Mouse (Mus musculus) midbrain, postnatal 0 days (tissue): ENCODE data around the gene Ptgfr. TPM values are rescaled to one million over a fixed set of nuclear protein-coding genes. Genes with fewer than 3 reads are reported as not detected.

ENCODE experiments used
- ATAC-seq: fragments of 200-750 bp; cut with Nextera tagmentation; 2 replicates; pipeline ENCODE4 v1.8.0; 2017; ENCODE audit warnings: moderate number of reproducible peaks, mild to moderate bottlenecking, moderate TSS enrichment, moderate library complexity; ENCODE audit not compliant: low FRiP score
- DNase-seq: peaks from one replicate; pipeline ENCODE4 v3.0.0-alpha.2; 2015; ENCODE audit warnings: low spot score
- H3K27ac ChIP-seq: fragments of 300-500 bp; sonication (generic); 2 replicates; pipeline ENCODE4 v1.5.1; 2014; ENCODE audit warnings: low read depth, mild to moderate bottlenecking, low read length, mixed read lengths
- H3K27me3 ChIP-seq: fragments of 300-500 bp; sonication (generic); 2 replicates; pipeline ENCODE4 v1.6.1; 2014; ENCODE audit warnings: low read length, control low read depth, mixed read lengths; ENCODE audit not compliant: insufficient read depth
- H3K36me3 ChIP-seq: fragments of 300-500 bp; sonication (generic); 2 replicates; pipeline ENCODE4 v1.6.1; 2014; ENCODE audit warnings: low read length, control low read depth, mixed read lengths; ENCODE audit not compliant: insufficient read depth
- H3K4me1 ChIP-seq: fragments of 300-500 bp; sonication (generic); 2 replicates; pipeline ENCODE4 v1.6.1; 2014; ENCODE audit warnings: mild to moderate bottlenecking, control low read depth, antibody characterized with exemption, low read length, mixed read lengths; ENCODE audit not compliant: insufficient read depth
- H3K4me2 ChIP-seq: fragments of 300-500 bp; sonication (generic); 2 replicates; pipeline ENCODE4 v1.6.1; 2014; ENCODE audit warnings: low read depth, mild to moderate bottlenecking, low read length, mixed read lengths; ENCODE audit not compliant: poor library complexity, severe bottlenecking
- H3K4me3 ChIP-seq: fragments of 300-500 bp; sonication (generic); 2 replicates; pipeline ENCODE4 v1.5.1; 2014; ENCODE audit warnings: low read depth, mild to moderate bottlenecking, low read length, moderate library complexity
- H3K9ac ChIP-seq: fragments of 300-500 bp; sonication (generic); replicated peaks from 2 replicates; pipeline ENCODE4 v1.6.1; 2014; ENCODE audit warnings: mild to moderate bottlenecking, low read length, moderate library complexity, mixed read lengths; ENCODE audit not compliant: poor library complexity, severe bottlenecking
- H3K9me3 ChIP-seq: fragments of 300-500 bp; sonication (generic); 2 replicates; pipeline ENCODE4 v1.6.1; 2016; ENCODE audit warnings: low read length, control low read depth
- CTCF ChIP-seq: IDR thresholded peaks from 2 replicates; pipeline ENCODE4 v1.5.1; 2016; ENCODE audit warnings: antibody characterized with exemption, mild to moderate bottlenecking
- WGBS: fragments of 180-500 bp; shearing (Covaris S2); extraction: QIAGEN DNeasy Blood & Tissue Kit; methylation state at CpG from one replicate; pipeline ENCODE4 v1.1.7; 2014; 5-methylcytosine and 5-hydroxymethylcytosine counted together
- polyA plus RNA-seq: library from polyadenylated mRNA; unstranded; fragments of >200 nt; fragmentation: Nextera tagmentation; extraction: Ambion mirVana; gene quantifications from 2 replicates; pipeline ENCODE4 v1.2.1, GENCODE M21; 2015
- total RNA-seq: library from RNA; depleted of rRNA; stranded (reverse); fragments of >200 nt; gene quantifications from 2 replicates; pipeline ENCODE4 v1.2.3, GENCODE M21; 2014; rRNA removed

Ptgfr gene
- total and polyA plus RNA-seq, 2 experiments from 2014 or later, result 1.4 to 2.4 TPM

GRCm38 (mm10) chr3:151775089-151775488 lies 62.3 kb downstream of the Ptgfr start:
- no peaks in the 10 kb centered on the region for H3K9me3 ChIP-seq
- H3K4me1 ChIP-seq, result no peaks in the 10 kb centered on the region
- no peaks in the 10 kb centered on the region for H3K36me3 ChIP-seq
- 78% methylated on average over 4 of the region's 4 CpGs for WGBS
- ATAC-seq, result no peak
- TF ChIP-seq CTCF, result peak; percentile 73
- DNase-seq, result peak; percentile 24
- H3K9ac ChIP-seq, result no peak overlapping the region
- H3K27ac ChIP-seq, result no peak overlapping the region
- no peak overlapping the region for H3K4me2 ChIP-seq
- no peaks in the 10 kb centered on the region for H3K27me3 ChIP-seq
- H3K4me3 ChIP-seq, result no peak overlapping the region

DNA sequence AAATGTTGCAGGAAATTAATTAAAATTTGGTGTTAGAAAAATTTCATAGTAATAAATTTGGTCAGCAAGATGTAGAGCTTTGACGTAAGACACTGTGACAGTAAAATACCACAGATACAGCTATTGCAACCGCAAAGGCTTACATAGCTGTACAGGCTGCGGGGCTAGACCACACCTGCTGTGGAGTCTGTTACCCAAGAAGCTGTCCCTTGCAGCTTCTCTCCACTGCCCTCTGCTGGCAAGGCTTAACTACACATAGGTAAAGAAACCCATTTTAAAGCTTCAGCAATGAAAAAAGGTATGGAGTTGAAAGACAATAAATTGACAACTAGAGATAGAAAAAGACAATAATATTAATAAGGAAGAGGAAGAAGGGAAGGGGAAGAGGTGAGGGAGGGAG lies 66.4 kb downstream of the Ptgfr start:
- no peaks in the 10 kb centered on the region for H3K27me3 ChIP-seq
- no peak overlapping the region for H3K4me3 ChIP-seq
- peak; percentile 27 for DNase-seq
- H3K4me1 ChIP-seq, result no peaks in the 10 kb centered on the region
- H3K36me3 ChIP-seq, result no peaks in the 10 kb centered on the region
- 79% methylated on average over 3 of the region's 3 CpGs for WGBS
- H3K27ac ChIP-seq, result no peak overlapping the region
- TF ChIP-seq CTCF, result peak; percentile 67
- H3K9ac ChIP-seq, result no peak overlapping the region
- H3K9me3 ChIP-seq, result no peaks in the 10 kb centered on the region
- ATAC-seq, result no peak
- H3K4me2 ChIP-seq, result no peak overlapping the region

DNA sequence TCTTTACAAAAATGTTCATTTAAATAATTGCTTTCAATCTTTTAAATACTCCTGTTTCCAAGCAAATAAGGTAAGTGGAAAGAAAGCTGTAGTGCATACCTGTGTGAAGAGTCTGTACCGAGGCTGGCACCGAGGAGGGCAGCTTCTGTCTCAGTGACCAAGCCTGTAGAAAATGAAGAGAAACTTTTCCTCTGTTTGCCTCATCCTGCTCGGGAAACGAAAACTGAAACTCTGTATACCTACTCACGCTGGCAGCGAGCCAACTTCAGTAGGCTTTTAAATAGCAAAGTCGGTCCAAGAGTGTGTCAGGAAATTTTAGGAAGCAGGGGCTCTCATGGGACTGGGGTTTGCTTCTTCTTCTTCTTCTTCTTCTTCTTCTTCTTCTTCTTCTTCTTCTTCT lies 87.7 kb downstream of the Ptgfr start, which contains the start of gene Ifi44:
Ifi44 (minus strand) TSS at position 224 of the 400 bp plus-strand sequence.
- TF ChIP-seq CTCF, result no peak
- Histone ChIP-seq H3K36me3 (no peaks in the 10 kb centered on the region), H3K9ac (no peak within 1 kb of the TSS), H3K4me3 (no peak within 1 kb of the TSS), H3K9me3 (no peaks in the 10 kb centered on the region), H3K4me2 (no peak within 1 kb of the TSS), H3K27me3 (no peaks in the 10 kb centered on the region), H3K27ac (no peak within 1 kb of the TSS), H3K4me1 (no peaks in the 10 kb centered on the region)
- WGBS, result 70% methylated on average over 7 of the region's 7 CpGs
- no peak for ATAC-seq
- DNase-seq, result peak; percentile 12

DNA sequence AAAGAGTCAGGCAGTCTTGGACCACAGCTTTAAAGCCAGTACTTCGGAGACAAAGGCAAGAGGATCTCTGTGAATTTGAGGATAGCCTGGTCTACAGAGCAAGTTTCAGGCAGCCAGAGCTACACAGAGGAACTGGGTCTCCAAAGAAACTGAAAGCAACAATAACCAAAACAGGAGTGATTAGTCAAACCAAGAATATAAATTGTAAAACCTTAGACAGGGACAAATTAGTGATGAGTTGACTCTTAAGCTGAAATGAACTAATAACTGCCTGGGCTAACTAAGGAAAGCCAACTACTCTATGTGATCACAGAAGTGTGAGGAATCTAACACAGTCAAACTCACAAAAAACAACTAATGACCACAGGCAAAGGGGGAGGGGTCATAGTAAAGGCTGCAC lies 88.9 kb downstream of the Ptgfr start:
- WGBS, result 82% methylated on average over 1 of the region's 1 CpGs
- no peak for TF ChIP-seq CTCF
- H3K4me2 ChIP-seq, result no peak overlapping the region
- no peak overlapping the region for H3K27ac ChIP-seq
- no peaks in the 10 kb centered on the region for H3K9me3 ChIP-seq
- H3K36me3 ChIP-seq, result no peaks in the 10 kb centered on the region
- ATAC-seq (no peak), DNase-seq (no peak)
- no peak overlapping the region for H3K4me3 ChIP-seq
- H3K4me1 ChIP-seq, result no peaks in the 10 kb centered on the region
- H3K9ac ChIP-seq, result no peak overlapping the region
- H3K27me3 ChIP-seq, result no peaks in the 10 kb centered on the region

Other genes with a start within 250 kb of the Ptgfr start
- gene Ifi44, start 87.7 kb downstream of the Ptgfr start, total RNA-seq, result 2.0 and 2.2 TPM in 2 replicates
- gene Ifi44, start 87.7 kb downstream of the Ptgfr start, polyA plus RNA-seq, result 0.87 and 0.96 TPM in 2 replicates
- not detected in 2 replicates for gene Ifi44l, start 74.7 kb downstream of the Ptgfr start, total RNA-seq
- gene Ifi44l, start 74.7 kb downstream of the Ptgfr start, polyA plus RNA-seq, result not detected in 2 replicates